Comparison of ENCODE assay signal across 8 mouse cellular contexts in genomic region chr13:42050880-42051201, GRCm38 (mm10). TPM values are rescaled to one million over a fixed set of nuclear protein-coding genes. Genes with fewer than 3 reads are reported as not detected.
DNase-seq lines count a peak whose midpoint lies in the region; ATAC-seq and TF ChIP-seq lines count a peak whose summit lies in the region.

No protein-coding gene starts in this region.

- H3K36me3 ChIP-seq in heart, embryonic 13.5 days: peaks cover 7% of the 10 kb centered on the region
- H3K36me3 ChIP-seq in E14TG2a.4 (ENCODE audit: insufficient read depth, low read length): 0 out of 2 replicates have a peak, but pooled peaks cover 5% of the 10 kb centered on the region
- H3K36me3 ChIP-seq in forebrain, embryonic 14.5 days (ENCODE audit: control insufficient read depth, insufficient read depth, low read length): peaks cover 6% of the 10 kb centered on the region; the same call in 1 of the 2 replicates
- H3K36me3 ChIP-seq in liver, embryonic 16.5 days (ENCODE audit: control insufficient read depth, insufficient read depth): 0 out of 2 replicates have a peak, but pooled peaks cover 4% of the 10 kb centered on the region

- peak overlapping the region; percentile 92 for H3K9ac ChIP-seq in heart, embryonic 13.5 days
- H3K9ac ChIP-seq in forebrain, embryonic 14.5 days (ENCODE audit: low read length): peak overlapping the region; percentile 48; the same call in 1 of the 2 replicates
- peak overlapping the region; percentile 68 for H3K9ac ChIP-seq in liver, embryonic 16.5 days (ENCODE audit: low read depth, low read length)

- TF ChIP-seq CTCF in E14TG2a.4 (conservative IDR thresholded peaks at IDR 0.05; ENCODE audit: low read length): no peak

- WGBS in heart, embryonic 13.5 days: 1% methylated on average over 10 of the region's 10 CpGs
- under 1% methylated on average over 10 of the region's 10 CpGs for WGBS in forebrain, embryonic 14.5 days
- under 1% methylated on average over 10 of the region's 10 CpGs for WGBS in liver, embryonic 16.5 days (ENCODE audit: insufficient replicate concordance)

- H3K9me3 ChIP-seq in heart, embryonic 13.5 days: no peaks in the 10 kb centered on the region
- H3K9me3 ChIP-seq in E14TG2a.4 (ENCODE audit: low read length): no peaks in the 10 kb centered on the region
- no peaks in the 10 kb centered on the region for H3K9me3 ChIP-seq in forebrain, embryonic 14.5 days (replicated peaks; ENCODE audit: control insufficient read depth, low read length)
- no peaks in the 10 kb centered on the region for H3K9me3 ChIP-seq in liver, embryonic 16.5 days (replicated peaks; ENCODE audit: control insufficient read depth, low read length)

- H3K27me3 ChIP-seq in heart, embryonic 13.5 days (replicated peaks): no peaks in the 10 kb centered on the region
- peaks cover 30% of the 10 kb centered on the region for H3K27me3 ChIP-seq in E14TG2a.4 (ENCODE audit: insufficient read depth, low read length)
- H3K27me3 ChIP-seq in forebrain, embryonic 14.5 days (replicated peaks; ENCODE audit: control insufficient read depth, insufficient read depth, low read length): no peaks in the 10 kb centered on the region
- H3K27me3 ChIP-seq in liver, embryonic 16.5 days (ENCODE audit: control insufficient read depth, insufficient read depth, low read depth, low read length): no peaks in the 10 kb centered on the region

- peak overlapping the region; percentile 76 for H3K4me3 ChIP-seq in heart, embryonic 13.5 days
- H3K4me3 ChIP-seq in E14TG2a.4 (replicated peaks; ENCODE audit: low read length): peak overlapping the region; percentile 78
- peak overlapping the region; percentile 66 for H3K4me3 ChIP-seq in forebrain, embryonic 14.5 days (ENCODE audit: low read depth, low read length)
- H3K4me3 ChIP-seq in liver, embryonic 16.5 days (ENCODE audit: low read depth, low read length): peak overlapping the region; percentile 92

- H3K4me2 ChIP-seq in heart, embryonic 13.5 days: peak overlapping the region; percentile 81
- H3K4me2 ChIP-seq in forebrain, embryonic 14.5 days (ENCODE audit: low read length): peak overlapping the region; percentile 86
- peak overlapping the region; percentile 98 for H3K4me2 ChIP-seq in liver, embryonic 16.5 days (ENCODE audit: low read depth, low read length)

- peak overlapping the region; percentile 92 for H3K27ac ChIP-seq in heart, embryonic 13.5 days (replicated peaks)
- peak overlapping the region; percentile 63 for H3K27ac ChIP-seq in forebrain, embryonic 14.5 days (ENCODE audit: low read depth, low read length)
- H3K27ac ChIP-seq in liver, embryonic 16.5 days (ENCODE audit: low read length): peak overlapping the region; percentile 91

- no peak for DNase-seq in heart, adult 11 months
- DNase-seq in forebrain, embryonic 14.5 days (ENCODE audit: low spot score): peak; percentile 20
- no peak for DNase-seq in cerebellum, adult 11 months

- no peak for ATAC-seq in heart, embryonic 13.5 days (ENCODE audit: extremely low read depth, insufficient number of reproducible peaks, low FRiP score, low TSS enrichment)
- ATAC-seq in forebrain, embryonic 14.5 days: no peak
- ATAC-seq in liver, embryonic 16.5 days (ENCODE audit: low read depth): no peak
- ATAC-seq in inflammation-experienced regulatory T-cells, adult 6 months: no peak
- ATAC-seq in monocyte, adult 5-6 weeks (replicated peaks; ENCODE audit: insufficient number of reproducible peaks, low FRiP score, low TSS enrichment, poor library complexity, severe bottlenecking): no peak

- H3K4me1 ChIP-seq in heart, embryonic 13.5 days: peaks cover 33% of the 10 kb centered on the region
- peaks cover 43% of the 10 kb centered on the region for H3K4me1 ChIP-seq in E14TG2a.4 (replicated peaks; ENCODE audit: low read depth, low read length)
- peaks cover 10% of the 10 kb centered on the region for H3K4me1 ChIP-seq in forebrain, embryonic 14.5 days (ENCODE audit: control insufficient read depth, insufficient read depth, low read length)
- peaks cover 19% of the 10 kb centered on the region for H3K4me1 ChIP-seq in liver, embryonic 16.5 days (ENCODE audit: control insufficient read depth, low read depth, low read length)

RNA-seq across cellular contexts. Expression of gene Hivep1, which starts 1.0 kb away (rescaled TPM):
- 8.3 and 8.5 TPM in 2 replicates for polyA plus RNA-seq in heart, embryonic 13.5 days (2015; fragmentation: Nextera tagmentation; extraction: Ambion mirVana)
- polyA plus RNA-seq in forebrain, embryonic 14.5 days (2014; fragmentation: Nextera tagmentation; extraction: Ambion mirVana): 12.0 and 16.0 TPM in 2 replicates
- 1.7 and 2.3 TPM in 2 replicates for polyA plus RNA-seq in liver, embryonic 16.5 days (2015; fragmentation: Nextera tagmentation; extraction: Ambion mirVana)
- 10 to 100 TPM; 10.7 to 17.4 (median 10.7) TPM for polyA plus RNA-seq in inflammation-experienced regulatory T-cells, adult 6 months (2017; shearing (Covaris generic))
- total RNA-seq in monocyte, adult 5-6 weeks (2017): 13.8 to 34.8 TPM (median 22.9 TPM) in 3 replicates
